Mouse (Mus musculus) stomach, postnatal 0 days (tissue): Measurements from ENCODE around the gene Lrrc28. TPM values are rescaled to one million over a fixed set of nuclear protein-coding genes. Genes with fewer than 3 reads are reported as not detected.

Source experiments
- ATAC-seq: fragments of 200-750 bp; cut with Nextera tagmentation; 2 replicates; pipeline ENCODE4 v1.8.0; 2017; ENCODE audit not compliant: low FRiP score, low TSS enrichment
- DNase-seq: peaks from one replicate; pipeline ENCODE4 v3.0.0-alpha.2; 2016; ENCODE audit warnings: low spot score
- H3K27ac ChIP-seq: fragments of 300-500 bp; sonication (generic); replicated peaks from 2 replicates; pipeline ENCODE4 v1.5.1; 2014; ENCODE audit warnings: mild to moderate bottlenecking, control low read depth
- H3K27me3 ChIP-seq: fragments of 300-500 bp; sonication (generic); 2 replicates; pipeline ENCODE4 v1.6.1; 2014; ENCODE audit warnings: low read length; ENCODE audit not compliant: control insufficient read depth, insufficient read depth
- H3K36me3 ChIP-seq: fragments of 300-500 bp; sonication (generic); 2 replicates; pipeline ENCODE4 v1.6.1; 2014; ENCODE audit warnings: low read length, mixed read lengths; ENCODE audit not compliant: control insufficient read depth, insufficient read depth
- H3K4me1 ChIP-seq: fragments of 300-500 bp; sonication (generic); replicated peaks from 2 replicates; pipeline ENCODE4 v1.6.1; 2014; ENCODE audit warnings: antibody characterized with exemption; ENCODE audit not compliant: control insufficient read depth, insufficient read depth
- H3K4me2 ChIP-seq: fragments of 300-500 bp; sonication (generic); replicated peaks from 2 replicates; pipeline ENCODE4 v1.6.1; 2014; ENCODE audit warnings: low read depth, mild to moderate bottlenecking, control low read depth, moderate library complexity
- H3K4me3 ChIP-seq: fragments of 300-500 bp; sonication (generic); 2 replicates; pipeline ENCODE4 v1.5.1; 2014; ENCODE audit warnings: low read depth, low read length, control low read depth
- H3K9ac ChIP-seq: fragments of 300-500 bp; sonication (generic); 2 replicates; pipeline ENCODE4 v1.6.1; 2014; ENCODE audit warnings: mild to moderate bottlenecking, low read length, control low read depth, mixed read lengths
- H3K9me3 ChIP-seq: fragments of 300-500 bp; sonication (generic); 2 replicates; pipeline ENCODE4 v1.6.1; 2016; ENCODE audit warnings: low read length; ENCODE audit not compliant: control insufficient read depth
- CTCF ChIP-seq: IDR thresholded peaks from 2 replicates; pipeline ENCODE4 v1.5.1; 2016; ENCODE audit warnings: antibody characterized with exemption, low read depth, mild to moderate bottlenecking, moderate library complexity
- EP300 ChIP-seq: optimal IDR thresholded peaks from 2 replicates; pipeline ENCODE3; 2016; ENCODE audit warnings: antibody characterized with exemption
- WGBS: fragments of 180-500 bp; shearing (Covaris S2); extraction: QIAGEN DNeasy Blood & Tissue Kit; methylation state at CpG from one replicate; pipeline ENCODE4 v1.1.7; 2014; 5-methylcytosine and 5-hydroxymethylcytosine counted together
- polyA plus RNA-seq: library from polyadenylated mRNA; unstranded; fragments of >200 nt; fragmentation: Nextera tagmentation; extraction: Ambion mirVana; gene quantifications from 2 replicates; pipeline ENCODE4 v1.2.1, GENCODE M21; 2015

Lrrc28 gene
- polyA plus RNA-seq, 1 experiment from 2014 or later, result 66.0 TPM

DNA sequence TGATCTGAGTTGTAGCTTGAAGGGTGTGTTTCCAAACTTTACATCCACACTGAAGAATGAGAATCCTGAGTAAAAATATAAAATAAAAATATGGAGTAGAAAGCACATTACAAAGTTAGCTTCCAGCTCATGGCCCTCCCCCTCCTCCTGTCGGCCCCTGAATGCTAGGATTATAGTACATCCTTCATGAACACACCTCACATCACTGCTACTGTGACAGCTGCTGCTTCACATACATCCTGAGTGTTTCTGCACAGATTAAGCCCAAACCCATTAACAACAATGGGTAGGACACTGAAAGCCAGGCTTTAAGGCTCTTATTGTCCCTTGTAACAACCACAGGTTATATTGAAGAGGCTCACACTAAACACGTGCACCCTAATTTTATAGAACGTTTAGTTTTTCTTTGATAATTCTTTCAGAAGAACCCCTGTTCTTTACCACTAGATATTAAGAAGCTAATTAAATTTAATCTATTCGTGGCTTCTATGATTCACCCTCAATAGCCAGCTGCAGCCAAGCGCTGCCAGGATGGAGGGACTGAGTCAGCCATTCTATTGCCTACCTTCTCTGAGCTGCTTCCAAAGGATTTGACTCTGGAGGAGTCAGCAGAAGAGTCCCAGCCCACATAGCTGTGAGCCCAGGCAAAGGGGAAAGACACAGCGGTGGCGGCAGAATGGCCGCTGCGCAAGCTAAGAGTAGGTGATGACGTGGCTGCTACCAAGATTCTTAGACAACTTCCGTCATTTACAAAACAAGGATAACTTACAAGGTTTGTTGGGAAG, 108.3 kb downstream of the Lrrc28 start:
- TF ChIP-seq EP300 (no peak), CTCF (no peak)

DNA sequence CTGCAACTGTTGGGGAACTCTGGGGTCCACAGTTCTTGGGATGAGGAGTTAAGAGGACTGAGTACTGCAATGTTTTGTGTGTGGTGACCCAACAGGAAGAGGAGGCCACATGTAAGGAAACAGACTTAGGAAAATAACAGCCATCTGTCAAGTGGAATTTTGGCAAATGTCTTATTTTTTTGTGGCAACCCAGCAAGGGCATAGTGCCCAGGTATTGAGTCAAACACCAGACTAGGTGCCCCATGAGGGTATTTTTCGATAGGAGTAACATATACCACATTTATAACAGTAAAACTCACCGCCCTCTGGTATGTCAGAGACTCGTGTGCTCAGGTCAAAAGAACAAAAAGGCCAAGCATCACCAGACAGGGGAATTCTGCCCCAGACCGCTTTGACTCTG, 109.1 kb downstream of the Lrrc28 start:
- H3K27ac ChIP-seq, result no peak overlapping the region
- no peaks in the 10 kb centered on the region for H3K4me1 ChIP-seq
- DNase-seq, result no peak
- H3K4me3 ChIP-seq, result no peak overlapping the region
- no peak overlapping the region for H3K9ac ChIP-seq
- no peak overlapping the region for H3K4me2 ChIP-seq
- WGBS, result 73% methylated on average over 4 of the region's 4 CpGs
- no peaks in the 10 kb centered on the region for H3K36me3 ChIP-seq
- no peaks in the 10 kb centered on the region for H3K9me3 ChIP-seq
- H3K27me3 ChIP-seq, result no peaks in the 10 kb centered on the region
- TF ChIP-seq EP300 (no peak), CTCF (no peak)
- no peak for ATAC-seq

More for the DNA sequence above, 108.3 kb downstream of the Lrrc28 start:
- Histone ChIP-seq H3K27ac (no peak overlapping the region), H3K9me3 (no peaks in the 10 kb centered on the region), H3K4me2 (no peak overlapping the region), H3K27me3 (no peaks in the 10 kb centered on the region), H3K4me1 (no peaks in the 10 kb centered on the region), H3K9ac (no peak overlapping the region), H3K4me3 (no peak overlapping the region), H3K36me3 (no peaks in the 10 kb centered on the region)
- ATAC-seq (no peak), DNase-seq (no peak)
- whole genome bisulfite sequencing, result 89% methylated on average over 11 of the region's 11 CpGs

DNA sequence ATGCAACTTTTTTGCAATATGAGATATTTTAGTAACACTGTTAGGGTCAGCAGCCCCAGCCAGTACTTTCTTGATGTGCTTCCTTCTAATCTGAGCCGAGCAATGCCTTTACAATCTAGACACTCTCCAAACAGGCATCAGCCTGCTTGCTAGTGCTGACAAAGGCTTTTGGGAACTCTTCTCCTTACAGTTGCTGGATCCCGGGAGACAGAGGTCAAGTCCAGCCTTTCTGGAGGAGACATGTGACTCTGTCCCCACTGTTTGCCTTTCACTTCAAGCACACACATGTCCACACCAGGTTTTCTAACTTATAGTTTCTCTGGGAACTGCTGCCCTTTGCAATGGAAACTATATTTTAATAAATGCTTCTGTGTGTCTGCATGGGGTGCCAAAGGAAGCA, 114.1 kb downstream of the Lrrc28 start:
- Histone ChIP-seq H3K4me3 (no peak overlapping the region), H3K27ac (no peak overlapping the region), H3K27me3 (no peaks in the 10 kb centered on the region), H3K36me3 (no peaks in the 10 kb centered on the region), H3K9me3 (no peaks in the 10 kb centered on the region), H3K4me2 (no peak overlapping the region), H3K4me1 (0 out of 2 replicates have a peak, but pooled peaks cover 2% of the 10 kb centered on the region), H3K9ac (no peak overlapping the region)
- no peak for TF ChIP-seq CTCF
- TF ChIP-seq EP300, result no peak
- 33% methylated on average over 2 of the region's 2 CpGs for WGBS
- ATAC-seq, result no peak
- DNase-seq, result no peak

DNA sequence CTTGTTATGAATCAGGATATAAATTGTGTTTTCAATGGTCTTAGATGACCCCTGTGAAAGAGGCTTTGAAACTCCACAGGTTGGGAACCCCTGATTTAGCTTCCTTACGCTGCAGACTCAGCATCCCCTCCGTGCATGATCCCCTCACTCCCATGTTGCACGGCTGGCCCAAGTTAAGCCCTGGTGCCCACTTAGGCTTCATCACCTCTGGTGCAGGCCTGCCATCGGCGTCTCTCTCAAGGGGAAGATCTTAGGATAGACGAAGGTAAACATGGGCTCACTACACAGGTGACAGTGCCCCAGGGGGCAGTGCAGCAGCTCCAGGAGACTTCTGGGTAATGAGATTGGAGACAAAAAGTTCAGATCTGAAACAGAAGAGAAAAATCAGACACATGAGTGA, 115.7 kb downstream of the Lrrc28 start:
- 75% methylated on average over 6 of the region's 6 CpGs for WGBS
- TF ChIP-seq CTCF (no peak), EP300 (no peak)
- ATAC-seq (no peak), DNase-seq (no peak)
- H3K9me3 ChIP-seq, result no peaks in the 10 kb centered on the region
- H3K27me3 ChIP-seq, result no peaks in the 10 kb centered on the region
- H3K4me2 ChIP-seq, result no peak overlapping the region
- H3K27ac ChIP-seq, result no peak overlapping the region
- H3K4me1 ChIP-seq, result 0 out of 2 replicates have a peak, but pooled peaks cover 2% of the 10 kb centered on the region
- no peak overlapping the region for H3K9ac ChIP-seq
- H3K36me3 ChIP-seq, result no peaks in the 10 kb centered on the region
- no peak overlapping the region for H3K4me3 ChIP-seq

DNA sequence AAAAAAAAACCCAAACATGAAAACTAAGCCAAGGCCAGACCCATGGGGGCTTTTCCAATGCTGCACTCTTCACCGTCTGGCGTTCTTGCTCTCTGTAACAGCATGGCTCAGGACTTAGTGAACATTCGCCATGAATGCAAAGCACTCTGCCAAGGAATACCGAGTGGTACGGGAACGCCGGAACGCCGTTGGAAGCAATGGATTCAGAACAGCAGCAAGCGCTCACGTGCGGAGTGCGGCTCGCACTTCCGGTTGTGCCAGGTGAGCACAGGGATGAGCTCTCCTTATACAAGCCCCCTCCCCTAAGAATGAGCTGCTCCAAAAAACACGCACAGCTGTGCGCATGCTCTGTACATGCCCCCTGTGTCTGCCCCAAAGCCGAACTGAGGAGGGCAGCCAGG, 116.2 kb downstream of the Lrrc28 start:
- DNase-seq (no peak), ATAC-seq (no peak)
- TF ChIP-seq CTCF (no peak), EP300 (no peak)
- no peak overlapping the region for H3K4me2 ChIP-seq
- H3K36me3 ChIP-seq, result no peaks in the 10 kb centered on the region
- no peaks in the 10 kb centered on the region for H3K27me3 ChIP-seq
- 0 out of 2 replicates have a peak, but pooled peaks cover 2% of the 10 kb centered on the region for H3K4me1 ChIP-seq
- no peaks in the 10 kb centered on the region for H3K9me3 ChIP-seq
- H3K4me3 ChIP-seq, result no peak overlapping the region
- WGBS, result 85% methylated on average over 18 of the region's 18 CpGs
- no peak overlapping the region for H3K9ac ChIP-seq
- no peak overlapping the region for H3K27ac ChIP-seq
